Comparison of ENCODE assay signal across 23 mouse cellular contexts in the genomic region with DNA sequence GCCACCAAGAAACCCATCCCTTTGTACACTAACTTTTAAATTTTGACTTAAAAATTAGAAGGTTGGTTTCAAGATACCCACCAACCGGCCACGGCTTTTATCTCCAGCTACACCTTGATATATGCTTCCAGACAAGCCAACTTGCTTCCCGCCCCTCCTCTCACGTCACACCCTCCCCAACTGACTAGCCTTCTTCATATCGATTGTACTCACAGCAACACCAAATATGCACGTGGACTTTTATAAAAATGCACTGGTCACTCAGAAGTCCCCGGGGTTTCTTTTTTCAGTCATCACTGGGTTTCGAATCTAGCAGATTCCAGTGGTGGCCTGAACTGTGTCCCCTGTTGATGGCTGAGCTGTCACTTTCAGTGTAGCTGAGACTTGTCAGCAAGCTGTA. TPM values are rescaled to one million over a fixed set of nuclear protein-coding genes. Genes with fewer than 3 reads are reported as not detected.
DNase-seq lines count a peak whose midpoint lies in the region; ATAC-seq and TF ChIP-seq lines count a peak whose summit lies in the region.
"Had no signal": no experiment of that assay in that cellular context is flagged by ENCODE, and none has a peak within 500 bp of the region (broad histone marks: within the 10 kb centered on the region; RNA-seq: fewer than 3 reads in every experiment).

No protein-coding gene starts in this region.

- peaks cover 8% of the 10 kb centered on the region for H3K4me1 ChIP-seq in heart, embryonic 13.5 days
- H3K4me1 ChIP-seq in bone marrow, adult 2 months (ENCODE audit: control insufficient read depth, insufficient read depth, low read length), result peaks cover 3% of the 10 kb centered on the region
- peaks cover 69% of the 10 kb centered on the region for H3K4me1 ChIP-seq in liver, embryonic 12.5 days
- H3K4me1 ChIP-seq: limb, embryonic 12.5 days had no signal

- WGBS in heart, embryonic 13.5 days, result 63% methylated on average over 8 of the region's 8 CpGs
- 56% methylated on average over 8 of the region's 8 CpGs for WGBS in bone marrow, adult 2 months
- 25% methylated on average over 8 of the region's 8 CpGs for whole genome bisulfite sequencing in liver, embryonic 12.5 days (ENCODE audit: insufficient replicate concordance)

- peak overlapping the region; percentile 40 for H3K4me2 ChIP-seq in heart, embryonic 13.5 days
- peak overlapping the region; percentile 81 for H3K4me2 ChIP-seq in liver, embryonic 12.5 days
- H3K4me2 ChIP-seq: limb, embryonic 12.5 days had no signal

- no peak for ATAC-seq in heart, embryonic 13.5 days (ENCODE audit: extremely low read depth, insufficient number of reproducible peaks, low FRiP score, low TSS enrichment)
- ATAC-seq in liver, embryonic 12.5 days, result peak; percentile 70
- ATAC-seq: hindbrain, postnatal 0 days had no signal

- no peak for DNase-seq in heart, adult 9 months (ENCODE audit: low spot score in 2 of 2)
- peak; percentile 40 to 73 for DNase-seq in spleen, postnatal 36 days (ENCODE audit: low spot score in 2 of 2)
- DNase-seq in urinary bladder, adult 18-20 months (ENCODE audit: low spot score in 2 of 2), result no peak
- DNase-seq in layer of hippocampus, adult 18-20 months (ENCODE audit: low spot score in 2 of 2), result no peak
- DNase-seq in gastrocnemius, adult 8-10 months (ENCODE audit: low spot score in 2 of 2), result no peak
- DNase-seq: adrenal gland, postnatal 10 days; cerebellum, postnatal 10 days; embryo, embryonic 11 days; heart, postnatal 14 days; kidney, adult 2 months; kidney, postnatal 4 days; layer of hippocampus, postnatal 36 days; lung, postnatal 10 days; right cerebral cortex, adult 18-20 months; thymus, postnatal 36 days had no signal

- H3K36me3 ChIP-seq in heart, embryonic 13.5 days, result no peaks in the 10 kb centered on the region
- peaks cover 33% of the 10 kb centered on the region for H3K36me3 ChIP-seq in liver, embryonic 12.5 days
- H3K36me3 ChIP-seq: limb, embryonic 12.5 days had no signal

- no peak for TF ChIP-seq POLR2A in bone marrow, adult 2 months (IDR thresholded peaks at IDR 0.05; ENCODE audit: borderline replicate concordance, control insufficient read depth, low read depth, low read length)

- TF ChIP-seq CTCF in bone marrow, adult 2 months (IDR thresholded peaks at IDR 0.05; ENCODE audit: control insufficient read depth, insufficient read depth, low read length), result no peak

- no peaks in the 10 kb centered on the region for H3K9me3 ChIP-seq in heart, embryonic 13.5 days
- H3K9me3 ChIP-seq in liver, embryonic 12.5 days (replicated peaks), result no peaks in the 10 kb centered on the region
- H3K9me3 ChIP-seq: limb, embryonic 12.5 days had no signal

- H3K4me3 ChIP-seq in heart, embryonic 13.5 days, result no peak overlapping the region
- H3K4me3 ChIP-seq in bone marrow, adult 2 months (replicated peaks; ENCODE audit: control insufficient read depth, low read depth, low read length), result peak overlapping the region; percentile 44
- H3K4me3 ChIP-seq in liver, embryonic 12.5 days, result peak overlapping the region; percentile 81
- H3K4me3 ChIP-seq: limb, embryonic 12.5 days had no signal

- no peak overlapping the region for H3K9ac ChIP-seq in heart, embryonic 13.5 days
- H3K9ac ChIP-seq in liver, embryonic 12.5 days, result peak overlapping the region; percentile 92
- H3K9ac ChIP-seq: limb, embryonic 12.5 days had no signal

- peaks cover 12% of the 10 kb centered on the region; the same call in 1 of the 2 replicates for H3K27me3 ChIP-seq in heart, embryonic 13.5 days (replicated peaks)
- no peaks in the 10 kb centered on the region for H3K27me3 ChIP-seq in liver, embryonic 12.5 days (replicated peaks)

- H3K27ac ChIP-seq in heart, embryonic 13.5 days (replicated peaks), result peak overlapping the region; percentile 48; the same call in 1 of the 2 replicates
- H3K27ac ChIP-seq in bone marrow, adult 2 months (ENCODE audit: control insufficient read depth, insufficient read depth, low read depth, low read length, poor library complexity), result peak overlapping the region; percentile 93
- peak overlapping the region; percentile 99 for H3K27ac ChIP-seq in liver, embryonic 12.5 days
- H3K27ac ChIP-seq: hindbrain, postnatal 0 days; limb, embryonic 12.5 days had no signal

RNA-seq across cellular contexts. Expression of gene Ermap, which starts 0.8 kb away (rescaled TPM):
- polyA plus RNA-seq in heart, embryonic 13.5 days (2015; fragmentation: Nextera tagmentation; extraction: Ambion mirVana), result 11.5 and 16.0 TPM in 2 replicates
- 173 and 189 TPM in 2 replicates for polyA plus RNA-seq in bone marrow, adult 2 months (2011; ENCODE audit: insufficient read depth, insufficient read length, low replicate concordance, missing spikeins)
- 328 and 333 TPM in 2 replicates for polyA plus RNA-seq in liver, embryonic 12.5 days (2016; fragmentation: Nextera tagmentation; extraction: Ambion mirVana)
- total RNA-seq in layer of hippocampus, adult 18-20 months (2021), result under 1 TPM; 0.27 to 0.43 TPM
- total RNA-seq in gastrocnemius, adult 8-10 months (2022), result not detected

RNA-seq across cellular contexts. Expression of gene Svbp, which starts 4.5 kb away (rescaled TPM):
- 124 and 135 TPM in 2 replicates for polyA plus RNA-seq in heart, embryonic 13.5 days (2015; fragmentation: Nextera tagmentation; extraction: Ambion mirVana)
- 46.6 and 64.0 TPM in 2 replicates for polyA plus RNA-seq in bone marrow, adult 2 months (2011; ENCODE audit: insufficient read depth, insufficient read length, low replicate concordance, missing spikeins)
- 114 and 121 TPM in 2 replicates for polyA plus RNA-seq in liver, embryonic 12.5 days (2016; fragmentation: Nextera tagmentation; extraction: Ambion mirVana)
- 10 to 100 TPM; 15.4 to 17.5 TPM for total RNA-seq in layer of hippocampus, adult 18-20 months (2021)
- total RNA-seq in gastrocnemius, adult 8-10 months (2022), result 10 to 100 TPM in 2 of 4 experiments, 1 to 10 TPM in 2; 8.7 to 12.2 (median 10.1) TPM

RNA-seq across cellular contexts. Expression of gene Zfp691, which starts 16.6 kb away (rescaled TPM):
- polyA plus RNA-seq in heart, embryonic 13.5 days (2015; fragmentation: Nextera tagmentation; extraction: Ambion mirVana), result 8.5 and 9.5 TPM in 2 replicates
- polyA plus RNA-seq in bone marrow, adult 2 months (2011; ENCODE audit: insufficient read depth, insufficient read length, low replicate concordance, missing spikeins), result 5.8 TPM in 2 replicates
- 3.6 and 3.8 TPM in 2 replicates for polyA plus RNA-seq in liver, embryonic 12.5 days (2016; fragmentation: Nextera tagmentation; extraction: Ambion mirVana)
- total RNA-seq in layer of hippocampus, adult 18-20 months (2021), result 1 to 10 TPM; 6.8 to 8.2 TPM
- total RNA-seq in gastrocnemius, adult 8-10 months (2022), result 10 to 100 TPM; 15.2 to 18.5 (median 16.8) TPM

RNA-seq across cellular contexts. Expression of gene Tmem269, which starts 27.4 kb away (rescaled TPM):
- not detected in 2 replicates for polyA plus RNA-seq in heart, embryonic 13.5 days (2015; fragmentation: Nextera tagmentation; extraction: Ambion mirVana)
- not detected in 2 replicates for polyA plus RNA-seq in bone marrow, adult 2 months (2011; ENCODE audit: insufficient read depth, insufficient read length, low replicate concordance, missing spikeins)
- not detected in 2 replicates for polyA plus RNA-seq in liver, embryonic 12.5 days (2016; fragmentation: Nextera tagmentation; extraction: Ambion mirVana)
- under 1 TPM; 0.74 to 0.87 TPM for total RNA-seq in layer of hippocampus, adult 18-20 months (2021)
- total RNA-seq in gastrocnemius, adult 8-10 months (2022), result under 1 TPM in 1 of 4 experiments, not detected in 3; 0.24 TPM
- total RNA-seq: gastrocnemius, postnatal 4 days; heart, postnatal 14 days; neutrophil, adult 5-6 weeks had no signal
- polyA plus RNA-seq: C2C12; limb, embryonic 12.5 days had no signal

RNA-seq across cellular contexts. Expression of gene AU022252, which starts 41.9 kb away (rescaled TPM):
- polyA plus RNA-seq in heart, embryonic 13.5 days (2015; fragmentation: Nextera tagmentation; extraction: Ambion mirVana), result 26.4 and 27.3 TPM in 2 replicates
- polyA plus RNA-seq in bone marrow, adult 2 months (2011; ENCODE audit: insufficient read depth, insufficient read length, low replicate concordance, missing spikeins), result 2.4 and 5.0 TPM in 2 replicates
- 18.1 and 19.6 TPM in 2 replicates for polyA plus RNA-seq in liver, embryonic 12.5 days (2016; fragmentation: Nextera tagmentation; extraction: Ambion mirVana)
- 10 to 100 TPM; 29.3 to 36.5 TPM for total RNA-seq in layer of hippocampus, adult 18-20 months (2021)
- 10 to 100 TPM; 29.7 to 35.6 (median 31.5) TPM for total RNA-seq in gastrocnemius, adult 8-10 months (2022)

Comparison
In these comparisons a context has a peak if more than half of its experiments do, and no peak if none do; other contexts are left out.
1. H3K27ac ChIP-seq: peak in every context shown above with its lines; median percentile 99 in liver, embryonic 12.5 days; 93 in bone marrow, adult 2 months; 48 in heart, embryonic 13.5 days.
2. DNase-seq: peak in spleen, postnatal 36 days (2 of 2); none in heart, adult 9 months (0 of 2), urinary bladder, adult 18-20 months (0 of 2), layer of hippocampus, adult 18-20 months (0 of 2) and gastrocnemius, adult 8-10 months (0 of 2).
3. RNA of gene Ermap, which starts 0.8 kb away (polyA plus RNA-seq): 328 to 333 TPM in liver, embryonic 12.5 days and 173 to 189 TPM in bone marrow, adult 2 months; 11.5 to 16.0 TPM in heart, embryonic 13.5 days; every median in the first group is over 10 times any median in the second.